Mouse (Mus musculus) induced T-regulatory cell, adult 2 months (primary cell): Measurements from ENCODE around the gene Cdkl1.

Experiments
- DNase-seq: peaks from one replicate; pipeline ENCODE4 v3.0.0-alpha.2; 2012; ENCODE audit warnings: low read depth

Gene Cdkl1

GRCm38 (mm10) chr12:69751864-69752341 lies 39.2 kb downstream of the Cdkl1 start:
- DNase-seq: no peak

- DNase-seq: no peak
Measured at GRCm38 (mm10) chr12:69744138-69744537, 46.9 kb downstream of the Cdkl1 start.

GRCm38 (mm10) chr12:69741965-69742364 lies 49.1 kb downstream of the Cdkl1 start:
- DNase-seq: no peak

DNA sequence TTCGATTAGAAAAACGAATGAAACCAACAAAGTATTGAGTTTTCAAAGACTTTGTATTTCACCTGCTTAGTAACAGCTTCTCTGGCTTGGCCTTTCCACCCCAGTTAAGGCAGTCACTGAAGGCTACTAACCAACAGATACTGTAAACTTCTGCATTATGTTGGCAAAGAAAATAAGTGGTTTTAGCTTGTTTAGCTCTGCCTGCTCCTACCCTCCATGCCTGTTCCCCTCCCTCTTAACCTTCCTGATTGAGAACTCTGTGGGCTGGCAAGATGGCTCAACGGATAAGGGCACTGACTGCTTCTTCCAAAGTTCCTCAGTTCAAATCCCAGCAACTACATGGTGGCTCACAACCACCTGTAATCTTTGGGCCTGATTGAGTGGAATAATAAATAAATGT lies 57.1 kb downstream of the Cdkl1 start:
- DNase-seq: no peak

GRCm38 (mm10) chr12:69733518-69733917 lies 57.5 kb downstream of the Cdkl1 start:
- peak; percentile 71 for DNase-seq

DNA sequence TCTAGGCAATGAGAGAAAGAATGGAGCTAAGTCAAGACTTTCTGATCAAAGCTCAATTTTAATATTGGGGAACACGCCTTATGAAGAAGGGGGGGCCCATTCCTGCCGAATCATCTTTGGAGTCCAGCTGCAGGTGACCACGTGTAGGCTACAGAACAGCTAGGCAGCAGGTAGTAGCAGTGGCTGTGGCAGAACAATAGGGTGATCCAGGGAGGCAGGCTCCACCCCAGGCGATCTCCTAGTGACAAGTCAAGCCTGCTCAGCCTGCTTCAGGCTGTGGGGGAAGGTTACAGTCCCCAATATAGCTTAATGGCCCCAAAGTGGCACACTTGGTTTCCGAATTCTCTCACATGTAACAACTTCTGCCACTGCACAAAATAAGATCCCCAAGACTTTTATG lies 58.8 kb downstream of the Cdkl1 start:
- DNase-seq: no peak

- no peak for DNase-seq
Measured at GRCm38 (mm10) chr12:69730306-69730705, 60.8 kb downstream of the Cdkl1 start.

DNA sequence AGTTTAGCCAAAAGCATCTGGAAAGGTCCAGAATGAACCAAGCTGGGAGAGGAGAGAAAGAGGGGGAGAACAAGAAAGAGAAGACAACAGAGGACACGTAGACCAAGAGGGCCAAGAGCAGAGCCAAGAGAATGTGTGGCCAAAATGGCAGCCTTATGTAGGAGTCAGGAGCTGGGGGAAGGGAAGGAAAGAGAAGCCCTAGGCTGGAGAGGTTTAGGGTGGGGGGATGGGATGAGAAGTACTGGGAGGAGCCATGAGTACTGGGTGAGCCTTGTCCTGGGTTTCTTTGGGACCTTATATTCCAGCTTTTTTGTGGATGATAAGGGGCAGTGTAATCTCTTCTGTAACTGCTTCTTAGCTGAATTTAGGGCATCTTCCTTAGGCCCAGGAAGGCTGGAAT lies 61.8 kb downstream of the Cdkl1 start:
- DNase-seq: no peak

DNA sequence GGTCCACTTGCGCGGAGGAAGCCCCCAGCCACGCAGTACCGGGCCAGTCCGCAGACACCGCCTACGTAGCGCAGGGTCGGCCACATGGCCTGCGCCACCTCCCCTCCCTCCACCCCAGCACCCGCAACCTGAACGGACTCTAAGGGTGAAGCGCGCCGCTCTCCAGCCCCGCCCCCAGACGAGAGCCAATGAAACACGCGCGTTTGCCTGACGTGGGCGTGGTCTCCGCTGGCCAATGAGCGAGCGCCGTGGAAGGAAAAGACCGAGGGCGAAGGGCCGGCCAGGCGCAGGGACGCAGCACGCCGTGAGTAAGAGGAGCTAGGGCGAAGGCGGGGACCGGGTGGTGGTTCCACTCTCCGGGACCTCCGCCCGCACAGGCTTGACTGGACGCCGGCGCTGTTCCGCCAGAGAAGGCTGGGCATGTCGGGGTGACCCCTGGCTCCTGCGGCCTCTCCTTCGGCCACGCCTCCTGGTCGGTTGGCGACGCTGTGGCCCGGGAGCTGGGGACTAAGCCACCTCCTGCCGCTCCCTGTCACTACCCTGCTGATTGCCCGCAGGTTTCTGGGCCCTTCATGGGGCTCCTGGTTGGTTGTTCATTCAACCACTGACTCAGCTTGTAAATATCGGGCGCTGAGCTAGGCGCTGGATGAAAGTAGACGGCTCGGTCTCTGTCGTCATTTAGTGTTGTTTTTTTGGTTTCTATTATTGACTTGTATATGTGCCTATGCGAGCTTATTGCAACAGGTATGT lies 66.2 kb downstream of the Cdkl1 start, which contains the start of the genes L2hgdh and Atp5s:
TSS of gene L2hgdh (minus strand) at position 163 of the 750 bp plus-strand sequence.
TSS of gene Atp5s (plus strand) at position 240 of the 750 bp plus-strand sequence.
- DNase-seq: peak; percentile 98

DNA sequence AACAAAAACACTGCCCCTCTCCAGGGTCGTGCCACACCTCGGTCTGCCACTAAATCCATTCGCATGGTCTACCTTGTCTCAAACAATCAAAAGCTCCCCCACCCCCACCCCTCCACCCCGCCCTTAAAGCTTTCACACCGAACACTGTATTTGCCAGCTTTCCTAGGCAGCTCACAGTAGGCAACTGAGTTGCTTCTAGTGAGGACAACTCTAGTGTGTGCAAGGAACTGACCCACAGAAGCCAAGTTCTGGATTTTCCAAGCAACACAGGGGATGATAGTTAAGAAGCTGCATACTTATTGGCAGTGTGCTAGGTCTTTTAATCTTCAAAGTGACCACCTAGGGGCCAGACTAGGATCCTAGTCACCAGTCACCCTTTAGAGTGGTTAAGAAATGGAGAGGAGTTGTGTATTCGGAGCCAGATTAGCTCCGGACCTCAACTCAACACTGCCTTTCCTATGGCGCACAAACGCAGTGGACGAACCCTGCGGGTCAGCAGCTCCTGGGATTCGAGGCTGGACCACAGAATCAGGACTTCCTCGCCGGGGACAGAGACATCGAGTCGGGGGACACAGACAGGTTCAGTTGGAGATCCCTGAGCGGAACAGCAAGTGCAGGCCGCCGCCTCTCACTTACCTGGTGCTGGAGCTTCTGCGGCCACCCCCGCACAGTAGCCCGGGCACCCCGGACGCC lies 66.9 kb downstream of the Cdkl1 start:
- no peak for DNase-seq

GRCm38 (mm10) chr12:69723376-69723775 lies 67.7 kb downstream of the Cdkl1 start:
- DNase-seq: no peak

DNA sequence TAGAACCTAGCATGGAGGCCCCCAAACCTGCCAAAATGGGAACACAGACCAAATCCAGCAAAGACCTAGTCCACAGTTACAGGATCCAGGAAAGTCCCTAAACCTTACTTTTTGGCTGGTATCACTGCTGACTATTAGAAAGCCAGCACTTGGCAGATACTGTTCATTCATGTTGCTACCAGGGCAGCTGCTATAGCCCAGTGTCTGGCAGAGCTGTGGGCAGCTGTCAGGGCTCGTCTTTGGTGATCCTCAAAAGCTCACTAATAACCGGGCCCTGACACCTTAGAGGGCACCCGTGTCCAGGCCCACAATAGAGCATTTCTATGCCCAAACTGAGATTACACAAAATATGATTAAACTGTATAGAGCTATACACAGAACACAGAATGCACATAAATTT lies 68.2 kb downstream of the Cdkl1 start:
- no peak for DNase-seq

DNA sequence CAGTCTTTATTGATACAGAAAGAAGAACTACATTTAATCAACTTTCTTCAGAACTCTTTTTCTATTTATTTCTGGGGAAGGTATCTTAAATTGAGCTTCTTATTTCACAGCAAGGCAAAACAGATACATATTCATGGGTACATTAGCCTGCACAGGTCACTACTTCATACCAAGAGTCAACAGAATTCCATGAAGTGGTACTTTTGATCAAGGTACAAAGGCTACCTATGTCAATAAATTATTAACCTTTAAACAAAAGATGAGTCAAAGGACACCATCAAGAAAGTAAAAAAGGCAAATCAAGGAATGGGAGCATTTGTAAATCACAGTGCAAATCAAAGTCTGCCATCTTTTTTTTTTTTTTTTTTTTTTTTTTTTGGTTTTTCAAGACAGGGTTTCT lies 77.4 kb downstream of the Cdkl1 start:
- DNase-seq: no peak

DNA sequence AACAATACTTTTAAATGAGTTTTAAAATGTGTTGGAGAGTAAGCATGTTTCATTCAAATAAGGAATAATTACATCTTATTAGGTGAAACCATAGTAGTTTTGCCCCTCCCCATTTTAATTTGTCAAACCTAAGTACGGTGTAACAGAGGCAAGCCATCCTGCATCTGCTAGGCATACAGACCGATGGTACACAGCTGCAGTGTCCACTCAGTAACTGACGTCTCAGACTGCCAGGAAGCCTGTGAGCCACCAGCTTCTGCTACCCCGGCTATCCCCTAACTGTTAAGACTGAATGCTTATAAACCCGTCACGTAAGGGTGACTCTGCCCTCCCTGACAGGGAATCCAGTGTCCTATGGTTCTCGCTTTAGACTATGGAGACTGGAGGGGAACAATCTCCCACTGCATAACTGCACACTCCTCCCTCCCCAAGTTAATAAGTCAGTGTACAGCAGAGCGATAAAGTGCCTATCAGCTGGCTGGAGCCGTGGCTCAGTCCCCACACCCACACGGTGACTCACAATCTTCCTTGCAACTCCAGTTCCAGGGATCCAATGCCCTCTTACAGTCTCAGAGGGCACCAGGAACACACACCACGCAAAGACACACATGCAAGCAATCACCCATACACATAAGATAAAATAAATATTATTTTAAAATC lies 86.1 kb downstream of the Cdkl1 start:
- DNase-seq: no peak

GRCm38 (mm10) chr12:69698352-69698751 lies 92.7 kb downstream of the Cdkl1 start:
- DNase-seq: no peak
